Mouse (Mus musculus): ENCODE results near the gene Arhgef3. TPM values are rescaled to one million over a fixed set of nuclear protein-coding genes. Genes with fewer than 3 reads are reported as not detected.
"Not testable (repeated sequence)": the region's sequence is repeated elsewhere in the genome, so short reads cannot be mapped to it uniquely, and the experiment has no call there.

Gene Arhgef3
- total RNA-seq, 4 experiments from 2014 or later: 68.5 to 86.1 (median 79.8) TPM

- DNase-seq (ENCODE audit: low spot score in 2 of 2): no peak
Observed at GRCm38 (mm10) chr14:27230262-27231022, 115.7 kb downstream of the Arhgef3 start.

GRCm38 (mm10) chr14:27231506-27231905, 116.8 kb downstream of the Arhgef3 start:
- DNase-seq (ENCODE audit: low spot score in 2 of 2): no peak

- DNase-seq (ENCODE audit: low spot score in 2 of 2): no peak
Observed at GRCm38 (mm10) chr14:27231974-27232780, 117.5 kb downstream of the Arhgef3 start.

GRCm38 (mm10) chr14:27233056-27233455, 118.4 kb downstream of the Arhgef3 start:
- DNase-seq (ENCODE audit: low spot score in 2 of 2): no peak

GRCm38 (mm10) chr14:27233656-27234055, 119.0 kb downstream of the Arhgef3 start:
- no peak for DNase-seq (ENCODE audit: low spot score in 2 of 2)

- no peak for DNase-seq (ENCODE audit: low spot score in 2 of 2)
Observed at GRCm38 (mm10) chr14:27234270-27234840, 119.7 kb downstream of the Arhgef3 start.

- no peak for DNase-seq (ENCODE audit: low spot score in 2 of 2)
Observed at GRCm38 (mm10) chr14:27235897-27236553, 121.3 kb downstream of the Arhgef3 start.

GRCm38 (mm10) chr14:27237522-27238187, 123.0 kb downstream of the Arhgef3 start:
- no peak for DNase-seq (ENCODE audit: low spot score in 2 of 2)

GRCm38 (mm10) chr14:27238600-27239118, 124.0 kb downstream of the Arhgef3 start:
- DNase-seq (ENCODE audit: low spot score in 2 of 2): no peak

- no peak for DNase-seq (ENCODE audit: low spot score in 2 of 2)
Observed at GRCm38 (mm10) chr14:27239551-27240091, 124.9 kb downstream of the Arhgef3 start.

- no peak for DNase-seq (ENCODE audit: low spot score in 2 of 2)
Observed at GRCm38 (mm10) chr14:27242253-27242652, 127.6 kb downstream of the Arhgef3 start.

- DNase-seq (ENCODE audit: low spot score in 2 of 2): no peak
Observed at GRCm38 (mm10) chr14:27242769-27243168, 128.1 kb downstream of the Arhgef3 start.

GRCm38 (mm10) chr14:27243585-27243984, 128.9 kb downstream of the Arhgef3 start:
- DNase-seq (ENCODE audit: low spot score in 2 of 2): no peak

GRCm38 (mm10) chr14:27244898-27245297, 130.2 kb downstream of the Arhgef3 start:
- DNase-seq (ENCODE audit: low spot score in 2 of 2): no peak

- no peak for DNase-seq (ENCODE audit: low spot score in 2 of 2)
Observed at GRCm38 (mm10) chr14:27246424-27246823, 131.7 kb downstream of the Arhgef3 start.

- not testable (repeated sequence) for DNase-seq (ENCODE audit: low spot score in 2 of 2)
Observed at GRCm38 (mm10) chr14:27246948-27247347, 132.2 kb downstream of the Arhgef3 start.

- DNase-seq (ENCODE audit: low spot score in 2 of 2): no peak
Observed at GRCm38 (mm10) chr14:27249121-27249520, 134.4 kb downstream of the Arhgef3 start.

- no peak for DNase-seq (ENCODE audit: low spot score in 2 of 2)
Observed at GRCm38 (mm10) chr14:27250281-27250789, 135.6 kb downstream of the Arhgef3 start.

- DNase-seq (ENCODE audit: low spot score in 2 of 2): no peak
Observed at GRCm38 (mm10) chr14:27253391-27253790, 138.7 kb downstream of the Arhgef3 start.

GRCm38 (mm10) chr14:27262349-27262748, 147.7 kb downstream of the Arhgef3 start:
- no peak for DNase-seq (ENCODE audit: low spot score in 2 of 2)
